Mouse (Mus musculus): ENCODE measurements around the gene Traip. TPM values are rescaled to one million over a fixed set of nuclear protein-coding genes. Genes with fewer than 3 reads are reported as not detected.

The Traip gene
- polyA plus RNA-seq (2017; shearing (Covaris generic)) = 1 to 10 TPM; 6.5 to 7.3 TPM

DNA sequence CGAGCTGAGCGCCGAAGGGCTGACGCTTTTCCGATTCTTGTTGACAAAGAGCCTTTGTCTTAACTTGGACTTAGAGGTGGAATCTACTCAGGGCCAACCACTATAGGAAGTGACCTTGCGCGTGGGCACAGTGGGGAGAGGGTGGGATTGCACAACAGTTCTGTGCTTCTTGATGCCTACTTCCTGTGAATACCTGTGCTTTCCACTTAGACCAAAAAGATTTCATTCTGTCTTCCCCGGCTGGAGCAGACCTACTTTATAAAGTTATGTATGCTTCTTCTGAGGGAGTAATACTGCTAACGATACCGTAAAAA, at the start of gene Traip:
Gene Traip, plus strand, starts transcription at position 215 of the 314 bp plus-strand sequence.

DNA sequence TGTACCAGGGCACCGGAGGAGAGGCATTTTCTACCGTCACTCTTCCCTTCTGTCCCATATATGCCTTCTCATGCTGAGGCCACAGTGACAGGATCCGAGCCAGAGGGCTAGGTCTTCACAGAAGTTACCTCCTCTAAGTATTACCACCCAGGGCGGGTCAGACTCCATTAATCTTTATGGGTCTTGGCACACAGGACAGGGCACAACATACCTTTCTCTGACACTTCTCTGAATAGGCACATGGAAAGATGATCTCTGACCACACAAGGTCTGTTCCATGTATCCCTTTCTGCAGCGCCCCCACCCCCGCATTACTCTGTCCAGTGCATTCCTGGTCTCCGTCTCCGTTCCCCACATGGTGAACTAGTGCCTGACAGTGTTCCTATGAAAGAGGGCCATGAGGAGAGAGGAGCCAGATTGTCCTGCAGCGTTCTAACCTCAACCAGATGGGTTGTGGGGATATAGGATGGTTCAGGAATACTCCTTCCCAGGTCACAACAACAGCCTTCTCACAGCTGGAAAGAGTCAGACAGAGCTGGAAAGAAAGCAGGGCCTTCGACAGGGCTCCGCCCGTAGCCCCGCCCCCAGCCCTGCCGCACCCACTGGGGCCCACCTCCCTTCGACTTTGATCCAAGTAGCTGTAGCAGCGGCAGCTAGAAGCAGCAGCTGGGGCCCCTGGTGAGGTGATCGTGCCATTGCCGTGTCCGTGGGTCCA, 43.5 kb upstream of the Traip start, which contains the start of gene Mst1r:
Gene Mst1r, plus strand, starts transcription at position 622 of the 715 bp plus-strand sequence.

DNA sequence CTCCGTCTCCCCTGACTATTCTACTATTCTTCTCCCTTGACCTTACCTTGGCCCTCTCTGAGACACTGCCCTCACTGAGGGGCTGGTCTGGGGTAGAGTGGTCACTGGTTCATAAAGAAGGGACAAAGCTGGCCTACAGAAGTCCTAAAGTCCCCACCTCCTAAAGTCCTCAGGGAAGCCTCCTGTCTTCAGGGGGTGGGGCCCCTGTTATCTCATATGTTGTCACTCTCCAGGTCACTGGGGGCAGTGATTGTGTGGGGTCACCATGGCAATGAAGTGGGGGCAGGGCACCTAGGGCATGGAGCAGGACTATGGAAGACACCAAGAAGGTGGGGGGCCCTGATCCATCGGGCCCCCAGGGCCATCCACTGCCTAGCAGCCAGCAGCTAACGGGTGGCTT, 21.8 kb upstream of the Traip start, which contains the start of gene Actl11:
Gene Actl11, plus strand, starts transcription at position 301 of the 400 bp plus-strand sequence.

DNA sequence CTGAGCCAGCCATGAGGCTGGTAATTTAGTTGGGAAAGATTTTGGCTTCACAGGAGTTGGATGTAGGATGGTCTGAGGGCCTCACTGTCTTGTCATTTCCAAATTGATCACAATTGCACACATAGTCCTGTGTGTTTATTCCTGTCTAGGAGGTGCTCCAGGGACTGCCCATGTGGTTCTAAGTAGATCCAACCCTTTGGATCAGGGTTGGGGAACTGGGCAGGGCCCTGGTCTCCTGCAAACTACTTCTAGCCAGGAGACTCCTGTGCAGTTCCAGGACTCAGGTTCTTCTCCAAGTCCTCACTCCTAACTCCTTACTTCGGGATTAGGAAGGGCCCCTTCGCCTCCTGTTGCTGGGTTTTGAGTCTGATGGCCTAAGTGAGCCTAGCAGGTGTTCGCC, 14.6 kb upstream of the Traip start, which contains the start of gene Camkv:
Gene Camkv, plus strand, starts transcription at position 301 of the 400 bp plus-strand sequence.

DNA sequence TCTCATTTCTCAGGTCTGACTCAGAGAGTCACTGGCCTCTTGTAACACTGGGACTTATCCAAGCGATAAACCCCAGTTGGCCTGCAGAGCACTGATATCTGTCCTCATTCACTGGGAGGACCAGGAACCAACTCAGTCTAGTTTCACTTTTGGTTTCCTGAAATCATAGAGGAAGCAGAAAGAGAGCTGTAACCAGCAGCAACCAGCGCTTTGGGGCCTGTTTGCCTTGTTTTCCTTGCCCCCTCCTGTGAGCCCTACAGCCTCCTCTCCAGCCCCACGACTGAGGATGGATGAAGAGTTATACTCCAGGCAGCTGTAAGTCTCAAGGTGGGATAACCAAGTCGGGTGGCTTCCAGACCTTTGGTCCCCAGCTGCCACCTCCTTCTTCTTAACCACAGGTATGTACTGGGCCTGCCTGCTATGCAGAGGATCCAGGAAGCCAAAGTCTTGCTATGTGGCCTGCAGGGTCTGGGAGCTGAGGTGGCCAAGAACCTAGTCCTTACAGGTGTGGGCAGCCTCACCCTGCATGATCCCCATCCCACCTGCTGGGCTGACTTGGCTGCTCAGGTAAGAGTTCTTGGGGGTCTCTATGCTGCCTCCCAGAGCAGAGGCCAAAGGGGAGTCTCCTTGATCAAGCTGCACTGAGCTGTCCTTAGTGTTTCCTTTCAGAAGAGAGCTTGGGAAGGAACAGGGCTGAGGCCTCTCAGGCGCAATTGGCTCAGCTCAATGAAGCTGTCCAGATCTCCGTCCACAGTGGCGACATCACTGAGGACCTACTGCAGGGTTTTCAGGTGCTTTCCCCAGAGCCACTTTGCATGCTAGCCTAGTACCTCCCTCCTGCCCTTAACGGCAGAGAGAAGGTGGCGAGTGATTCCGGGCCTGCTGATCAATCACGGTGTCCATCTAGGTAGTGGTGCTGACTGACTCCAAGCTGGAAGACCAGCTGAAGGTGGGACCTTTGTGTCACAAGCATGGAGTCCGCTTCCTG, 25.8 kb downstream of the Traip start, which contains the start of gene Uba7:
Gene Uba7, plus strand, starts transcription at position 107 of the 988 bp plus-strand sequence.

DNA sequence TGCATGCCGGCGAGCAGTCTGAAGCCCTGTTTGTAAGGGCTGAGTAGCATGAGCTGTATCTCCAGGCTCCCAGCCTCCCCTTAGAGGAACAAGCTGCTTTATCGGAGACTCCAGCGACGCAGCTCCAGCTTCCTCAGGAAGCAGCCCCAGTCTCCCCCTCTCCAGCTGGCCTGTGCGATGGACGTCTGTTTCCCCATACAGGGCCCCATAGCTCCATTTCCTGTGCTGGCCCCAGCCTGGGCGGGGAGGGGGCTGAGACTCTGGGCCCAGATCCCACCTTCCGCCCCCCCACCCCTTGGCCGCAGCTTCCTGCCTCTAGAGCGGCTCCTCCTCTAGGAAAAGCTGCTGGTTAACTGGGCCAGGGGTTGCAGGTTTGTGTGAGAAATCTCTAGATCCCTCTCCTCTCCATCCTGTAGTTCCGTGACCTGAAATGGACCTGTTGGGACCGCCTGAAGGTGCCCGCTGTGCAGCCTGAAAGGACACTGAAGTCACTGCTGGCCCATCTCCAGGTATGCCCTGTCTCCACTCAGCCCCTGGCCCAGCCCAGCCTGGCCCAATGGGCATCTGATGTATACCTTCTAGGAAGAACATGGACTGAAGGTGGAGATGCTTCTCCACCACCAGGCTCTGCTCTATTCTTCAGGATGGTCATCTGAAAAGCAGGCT, 32.9 kb downstream of the Traip start, which contains the start of gene Gm20661:
Gene Gm20661, plus strand, starts transcription at position 378 of the 666 bp plus-strand sequence.

DNA sequence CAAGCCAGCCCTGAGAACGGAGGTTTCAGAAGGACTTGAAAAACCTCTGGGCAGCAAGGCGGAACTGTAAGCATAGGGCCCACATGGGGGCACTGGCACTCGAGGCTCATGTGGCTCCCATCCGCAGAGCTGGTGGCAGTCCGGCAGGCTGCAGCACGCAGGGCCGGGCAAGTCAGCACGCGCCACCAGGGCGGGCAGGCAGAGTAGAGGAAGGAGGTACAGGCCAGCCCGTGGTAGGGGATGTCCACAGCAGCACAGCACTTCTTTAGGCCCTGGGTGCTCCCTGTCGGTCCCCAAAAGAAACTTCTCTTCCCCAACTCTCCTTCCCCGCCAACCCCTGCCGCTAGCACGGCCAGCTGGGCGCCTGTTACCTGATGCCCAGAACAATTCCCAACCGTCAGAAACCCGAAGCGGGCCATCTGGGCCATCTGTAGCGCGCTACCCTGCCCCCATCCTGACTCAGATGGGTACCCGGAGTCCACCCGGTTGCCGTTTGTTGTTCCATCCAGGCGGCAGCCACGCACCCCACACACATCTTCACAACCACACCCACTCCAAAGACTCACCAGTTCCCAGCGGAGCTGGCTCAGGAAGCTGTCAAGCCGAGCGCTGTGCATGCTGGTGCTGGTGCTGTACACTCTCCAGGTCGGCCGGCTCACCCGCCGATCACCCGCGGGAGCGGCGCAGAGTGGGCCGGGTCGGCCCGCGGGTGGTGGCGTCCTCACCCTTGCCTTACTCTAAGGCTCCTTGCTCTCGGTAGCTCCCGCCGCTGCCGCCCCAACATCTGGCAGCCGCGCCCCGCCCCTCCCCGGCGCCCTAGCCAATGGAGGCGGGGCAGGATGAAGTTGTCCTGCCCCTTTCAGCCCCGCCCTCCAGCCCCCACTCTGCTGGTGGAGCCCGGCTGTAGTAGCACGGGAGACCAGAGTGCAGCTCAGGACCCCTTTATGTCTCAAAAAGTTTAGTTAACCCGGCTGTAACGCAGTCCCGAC, 35.5 kb downstream of the Traip start, which contains the start of gene Inka1:
Gene Inka1, minus strand, starts transcription at position 749 of the 989 bp plus-strand sequence.

DNA sequence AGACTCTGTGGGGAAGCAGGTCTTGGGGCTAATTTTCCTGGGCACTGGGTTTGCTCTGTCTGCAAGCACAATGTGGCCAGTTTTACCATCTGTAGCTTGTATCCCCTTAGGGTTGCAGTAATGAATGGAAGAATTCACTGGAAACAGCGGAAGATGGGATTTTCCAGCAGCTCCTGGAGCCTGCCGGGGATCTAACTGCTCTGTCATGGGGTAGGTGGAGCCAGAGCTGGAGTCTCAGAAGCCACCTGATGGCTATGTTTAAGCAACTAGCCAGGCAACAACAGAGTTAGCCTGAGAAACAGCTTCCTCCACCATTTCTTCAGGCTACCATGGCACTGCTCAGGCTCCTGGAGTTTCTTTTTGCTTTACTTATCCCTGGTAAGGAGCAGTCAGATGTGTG, 42.3 kb downstream of the Traip start, which contains the start of gene Cdhr4:
Gene Cdhr4, plus strand, starts transcription at position 301 of the 400 bp plus-strand sequence.

DNA sequence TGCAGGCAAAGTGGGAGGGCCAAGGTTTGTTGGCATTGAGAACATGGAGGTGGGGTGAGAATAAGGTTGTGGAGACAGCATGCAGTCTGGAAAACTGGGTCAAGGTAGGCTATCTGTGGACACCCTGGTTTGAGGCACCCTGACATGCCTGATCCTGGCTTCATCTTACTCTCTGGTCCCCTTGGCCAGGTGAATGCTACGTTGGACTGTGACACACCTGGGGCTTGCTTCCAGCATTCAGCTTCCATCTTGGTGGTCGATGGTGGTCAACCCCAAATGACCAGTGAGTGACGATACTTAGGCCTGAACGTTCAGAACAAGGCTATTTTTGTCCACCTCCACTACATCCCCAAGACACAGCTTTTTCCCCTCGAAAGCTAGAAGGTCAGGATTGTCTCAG, 46.1 kb downstream of the Traip start, which contains the start of gene Gm20662:
Gene Gm20662, plus strand, starts transcription at position 301 of the 400 bp plus-strand sequence.

DNA sequence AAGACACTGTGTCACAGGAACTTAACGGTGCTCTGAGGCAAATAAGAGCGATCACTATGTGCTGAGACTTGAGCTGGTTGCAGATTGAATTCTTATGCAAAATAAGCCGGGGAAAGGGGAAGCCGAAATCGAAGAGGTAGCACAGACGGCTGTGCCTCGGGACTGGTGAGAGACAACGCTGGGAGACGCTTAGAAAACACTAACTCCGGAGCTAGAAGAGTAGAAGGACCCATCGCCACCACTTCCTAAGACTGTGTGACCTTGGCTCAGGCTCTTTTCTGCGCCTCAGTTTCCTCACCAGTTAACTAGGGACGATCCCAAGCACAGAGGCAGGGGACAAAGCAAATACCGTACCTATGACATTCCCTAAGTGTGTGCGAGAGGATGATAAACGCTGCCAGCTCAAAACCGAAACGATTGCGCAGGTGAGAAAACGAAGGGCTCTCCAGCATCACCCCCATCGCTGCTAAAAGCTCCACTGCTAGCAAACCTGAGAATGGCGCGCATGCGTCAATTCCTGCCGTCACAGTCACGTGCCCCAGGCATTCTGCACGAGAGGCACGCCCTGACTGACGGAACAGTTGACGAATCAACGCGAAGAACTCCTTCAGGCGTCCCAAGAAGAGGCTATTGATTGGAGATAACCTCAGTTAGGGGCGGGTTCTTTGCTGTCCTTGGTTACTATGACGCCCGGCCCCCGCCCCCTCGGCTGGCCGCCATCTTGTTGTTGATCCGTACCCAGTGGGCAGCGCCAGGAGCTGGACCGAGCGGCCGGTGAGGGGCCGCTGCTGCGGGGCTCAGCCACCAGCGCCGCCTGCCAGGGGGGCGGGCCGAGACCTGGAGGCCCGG, 52.2 kb downstream of the Traip start, which contains the start of gene Ip6k1:
Gene Ip6k1, plus strand, starts transcription at position 580 of the 849 bp plus-strand sequence.

Other genes with a start within 250 kb of the Traip start
- gene Sema3f, start 239.7 kb upstream of the Traip start, polyA plus RNA-seq (2017; shearing (Covaris generic)) = under 1 TPM in 1 of 2 experiments, not detected in 1; 0.06 TPM
- 100 to 1,000 TPM; 250 to 272 TPM for gene Rbm5, start 179.1 kb upstream of the Traip start, polyA plus RNA-seq (2017; shearing (Covaris generic))
- 10 to 100 TPM; 72.7 to 84.1 TPM for gene Rbm6, start 76.9 kb upstream of the Traip start, polyA plus RNA-seq (2017; shearing (Covaris generic))
- gene Mon1a, start 62.0 kb upstream of the Traip start, polyA plus RNA-seq (2017; shearing (Covaris generic)) = 10 to 100 TPM; 15.3 to 27.2 TPM
- gene Mst1r, start 43.3 kb upstream of the Traip start, polyA plus RNA-seq (2017; shearing (Covaris generic)) = not detected
- not detected for gene Actl11, start 21.7 kb upstream of the Traip start, polyA plus RNA-seq (2017; shearing (Covaris generic))
- gene Camkv, start 14.5 kb upstream of the Traip start, polyA plus RNA-seq (2017; shearing (Covaris generic)) = under 1 TPM in 1 of 2 experiments, not detected in 1; 0.60 TPM
- gene Uba7, start 25.4 kb downstream of the Traip start, polyA plus RNA-seq (2017; shearing (Covaris generic)) = 100 to 1,000 TPM; 200 to 283 TPM
- under 1 TPM in 1 of 2 experiments, not detected in 1; 0.38 TPM for gene Gm20661, start 32.9 kb downstream of the Traip start, polyA plus RNA-seq (2017; shearing (Covaris generic))
- 1 to 10 TPM; 1.1 to 3.2 TPM for gene Inka1, start 35.7 kb downstream of the Traip start, polyA plus RNA-seq (2017; shearing (Covaris generic))
- 1 to 10 TPM in 1 of 2 experiments, under 1 TPM in 1; 0.26 to 4.9 TPM for gene Cdhr4, start 42.4 kb downstream of the Traip start, polyA plus RNA-seq (2017; shearing (Covaris generic))
- gene Gm20662, start 46.2 kb downstream of the Traip start, polyA plus RNA-seq (2017; shearing (Covaris generic)) = under 1 TPM in 1 of 2 experiments, not detected in 1; 0.15 TPM
- 100 to 1,000 TPM in 1 of 2 experiments, 10 to 100 TPM in 1; 86.8 to 112 TPM for gene Ip6k1, start 52.4 kb downstream of the Traip start, polyA plus RNA-seq (2017; shearing (Covaris generic))
- gene Gmppb, start 99.1 kb downstream of the Traip start, polyA plus RNA-seq (2017; shearing (Covaris generic)) = 10 to 100 TPM; 28.8 to 40.7 TPM
- gene Amigo3, start 103.0 kb downstream of the Traip start, polyA plus RNA-seq (2017; shearing (Covaris generic)) = 1 to 10 TPM; 3.1 to 3.9 TPM
- gene Mst1, start 130.3 kb downstream of the Traip start, polyA plus RNA-seq (2017; shearing (Covaris generic)) = 1 to 10 TPM; 1.9 to 2.6 TPM
- 100 to 1,000 TPM; 113 to 120 TPM for gene Rnf123, start 133.2 kb downstream of the Traip start, polyA plus RNA-seq (2017; shearing (Covaris generic))
- 100 to 1,000 TPM in 1 of 2 experiments, 10 to 100 TPM in 1; 68.9 to 107 TPM for gene Apeh, start 144.5 kb downstream of the Traip start, polyA plus RNA-seq (2017; shearing (Covaris generic))
- under 1 TPM; 0.18 to 0.83 TPM for gene Bsn, start 240.2 kb downstream of the Traip start, polyA plus RNA-seq (2017; shearing (Covaris generic))

Data from activated CD4-positive, CD25-positive, alpha-beta regulatory T cell (primary cell).